Mouse (Mus musculus) kidney, postnatal 14 days (tissue): ENCODE measurements at regions not wholly inside any gene's neighbourhood (a gene's known extent, or its start where the extent isn't known, plus 50 kb on each side); places are given as distances from the start of the nearest gene placed in this dataset.

ENCODE experiments used
- DNase-seq: peaks from one replicate; pipeline ENCODE4 v3.0.0; 2022; ENCODE audit warnings: mixed read lengths

- DNase-seq: no peak
These were observed 223.5 kb upstream of the Mvb12b start for GRCm38 (mm10) chr2:34111286-34111685.

GRCm38 (mm10) chr2:34110582-34110981 is 222.8 kb upstream of the Mvb12b start:
- no peak for DNase-seq

- DNase-seq: no peak
These were observed 220.0 kb upstream of the Mvb12b start for GRCm38 (mm10) chr2:34107566-34108303.

- no peak for DNase-seq
These were observed 219.3 kb upstream of the Mvb12b start for GRCm38 (mm10) chr2:34106837-34107565.

GRCm38 (mm10) chr2:34106245-34106644 is 218.5 kb upstream of the Mvb12b start:
- DNase-seq: no peak

GRCm38 (mm10) chr2:34105271-34106051 is 217.7 kb upstream of the Mvb12b start:
- no peak for DNase-seq

GRCm38 (mm10) chr2:34098004-34098547 is 210.3 kb upstream of the Mvb12b start:
- no peak for DNase-seq

GRCm38 (mm10) chr2:34096561-34096960 is 208.8 kb upstream of the Mvb12b start:
- DNase-seq: no peak

- no peak for DNase-seq
These were observed 201.1 kb upstream of the Mvb12b start for GRCm38 (mm10) chr2:34088832-34089231.

- no peak for DNase-seq
These were observed 198.4 kb upstream of the Mvb12b start for GRCm38 (mm10) chr2:34086130-34086529.

GRCm38 (mm10) chr2:34084513-34084912 is 196.8 kb upstream of the Mvb12b start:
- DNase-seq: no peak

- no peak for DNase-seq
These were observed 194.7 kb upstream of the Mvb12b start for GRCm38 (mm10) chr2:34082486-34082885.

- no peak for DNase-seq
These were observed 192.4 kb upstream of the Mvb12b start for GRCm38 (mm10) chr2:34080176-34080575.

- no peak for DNase-seq
These were observed 191.5 kb upstream of the Mvb12b start for GRCm38 (mm10) chr2:34079282-34079681.

GRCm38 (mm10) chr2:34078875-34079262 is 191.1 kb upstream of the Mvb12b start:
- no peak for DNase-seq

GRCm38 (mm10) chr2:34078248-34078874 is 190.6 kb upstream of the Mvb12b start:
- no peak for DNase-seq

- no peak for DNase-seq
These were observed 188.6 kb upstream of the Mvb12b start for GRCm38 (mm10) chr2:34076346-34076745.

- no peak for DNase-seq
These were observed 186.3 kb upstream of the Mvb12b start for GRCm38 (mm10) chr2:34074066-34074465.

- no peak for DNase-seq
These were observed 177.8 kb upstream of the Mvb12b start for GRCm38 (mm10) chr2:34065592-34065991.

- DNase-seq: peak; percentile 22
These were observed 177.3 kb upstream of the Mvb12b start for GRCm38 (mm10) chr2:34065090-34065489.

GRCm38 (mm10) chr2:34056552-34056951 is 168.8 kb upstream of the Mvb12b start:
- no peak for DNase-seq

- DNase-seq: peak; percentile 9
These were observed 155.3 kb upstream of the Mvb12b start for GRCm38 (mm10) chr2:34043064-34043463.

- peak; percentile 29 for DNase-seq
These were observed 154.6 kb upstream of the Mvb12b start for GRCm38 (mm10) chr2:34042336-34042735.
